Mouse (Mus musculus) embryonic facial prominence, embryonic 12.5 days (tissue): Measurements from ENCODE around the gene Dner. TPM values are rescaled to one million over a fixed set of nuclear protein-coding genes. Genes with fewer than 3 reads are reported as not detected.

Experiments used
- ATAC-seq: fragments of 200-750 bp; cut with Nextera tagmentation; 2 replicates; pipeline ENCODE4 v1.8.0; 2017; ENCODE audit not compliant: insufficient number of reproducible peaks, insufficient read depth, low FRiP score, low TSS enrichment
- H3K27ac ChIP-seq: fragments of 300-500 bp; sonication (generic); 2 replicates; pipeline ENCODE4 v1.5.1; 2016; ENCODE audit warnings: mild to moderate bottlenecking
- H3K27me3 ChIP-seq: fragments of 300-500 bp; sonication (generic); 2 replicates; pipeline ENCODE4 v1.6.1; 2016; ENCODE audit warnings: mild to moderate bottlenecking, moderate library complexity
- H3K36me3 ChIP-seq: fragments of 300-500 bp; sonication (generic); 2 replicates; pipeline ENCODE4 v1.6.1; 2016; ENCODE audit warnings: mild to moderate bottlenecking
- H3K4me1 ChIP-seq: fragments of 300-500 bp; sonication (generic); 2 replicates; pipeline ENCODE4 v1.6.1; 2016
- H3K4me2 ChIP-seq: fragments of 300-500 bp; sonication (generic); replicated peaks from 2 replicates; pipeline ENCODE4 v1.6.1; 2016; ENCODE audit warnings: mild to moderate bottlenecking, moderate library complexity
- H3K4me3 ChIP-seq: fragments of 300-500 bp; sonication (generic); 2 replicates; pipeline ENCODE4 v1.5.1; 2016; ENCODE audit warnings: mild to moderate bottlenecking
- H3K9ac ChIP-seq: fragments of 300-500 bp; sonication (generic); 2 replicates; pipeline ENCODE4 v1.6.1; 2016; ENCODE audit warnings: mild to moderate bottlenecking, moderate library complexity
- H3K9me3 ChIP-seq: fragments of 300-500 bp; sonication (generic); 2 replicates; pipeline ENCODE4 v1.6.1; 2016; ENCODE audit warnings: mild to moderate bottlenecking, moderate library complexity
- WGBS: fragments of 180-500 bp; shearing (Covaris S2); methylation state at CpG from one replicate; pipeline ENCODE4 v1.1.7; 2016; 5-methylcytosine and 5-hydroxymethylcytosine counted together
- polyA plus RNA-seq: library from polyadenylated mRNA; unstranded; fragments of >200 nt; fragmentation: Nextera tagmentation; extraction: Ambion mirVana; gene quantifications from 2 replicates; pipeline ENCODE4 v1.2.1, GENCODE M21; 2016

The Dner gene
- polyA plus RNA-seq, 1 experiment from 2014 or later = 9.0 TPM

GRCm38 (mm10) chr1:84433291-84433980 lies 262.6 kb downstream of the Dner start:
- Histone ChIP-seq H3K4me2 (no peak overlapping the region), H3K4me1 (no peaks in the 10 kb centered on the region), H3K36me3 (no peaks in the 10 kb centered on the region), H3K9me3 (no peaks in the 10 kb centered on the region), H3K27me3 (no peaks in the 10 kb centered on the region), H3K9ac (no peak overlapping the region), H3K27ac (no peak overlapping the region), H3K4me3 (no peak overlapping the region)
- WGBS = 81% methylated on average over 6 of the region's 6 CpGs
- no peak for ATAC-seq

GRCm38 (mm10) chr1:84432311-84432710 lies 263.7 kb downstream of the Dner start:
- 56% methylated on average over 1 of the region's 1 CpGs for WGBS
- H3K9me3 ChIP-seq = no peaks in the 10 kb centered on the region
- no peak for ATAC-seq
- no peak overlapping the region for H3K4me3 ChIP-seq
- no peaks in the 10 kb centered on the region for H3K36me3 ChIP-seq
- H3K9ac ChIP-seq = no peak overlapping the region
- H3K4me2 ChIP-seq = no peak overlapping the region
- H3K27me3 ChIP-seq = no peaks in the 10 kb centered on the region
- no peak overlapping the region for H3K27ac ChIP-seq
- H3K4me1 ChIP-seq = no peaks in the 10 kb centered on the region

- Histone ChIP-seq H3K27me3 (no peaks in the 10 kb centered on the region), H3K4me3 (no peak overlapping the region), H3K9me3 (no peaks in the 10 kb centered on the region), H3K9ac (no peak overlapping the region), H3K27ac (no peak overlapping the region), H3K4me1 (no peaks in the 10 kb centered on the region), H3K36me3 (no peaks in the 10 kb centered on the region), H3K4me2 (no peak overlapping the region)
- ATAC-seq = no peak
- WGBS = 61% methylated on average over 1 of the region's 1 CpGs
Measured at GRCm38 (mm10) chr1:84428331-84428730, 267.7 kb downstream of the Dner start.

- Histone ChIP-seq H3K9ac (no peak overlapping the region), H3K4me1 (no peaks in the 10 kb centered on the region), H3K36me3 (no peaks in the 10 kb centered on the region), H3K4me3 (no peak overlapping the region), H3K27me3 (no peaks in the 10 kb centered on the region), H3K4me2 (no peak overlapping the region), H3K9me3 (no peaks in the 10 kb centered on the region), H3K27ac (no peak overlapping the region)
- 86% methylated on average over 11 of the region's 11 CpGs for WGBS
- no peak for ATAC-seq
Measured at GRCm38 (mm10) chr1:84427757-84428156, 268.3 kb downstream of the Dner start.

GRCm38 (mm10) chr1:84426679-84427078 lies 269.3 kb downstream of the Dner start:
- H3K9me3 ChIP-seq = no peaks in the 10 kb centered on the region
- H3K4me3 ChIP-seq = no peak overlapping the region
- no peak overlapping the region for H3K9ac ChIP-seq
- no peaks in the 10 kb centered on the region for H3K4me1 ChIP-seq
- no peaks in the 10 kb centered on the region for H3K27me3 ChIP-seq
- ATAC-seq = no peak
- H3K4me2 ChIP-seq = no peak overlapping the region
- H3K27ac ChIP-seq = no peak overlapping the region
- 78% methylated on average over 5 of the region's 5 CpGs for WGBS
- no peaks in the 10 kb centered on the region for H3K36me3 ChIP-seq

GRCm38 (mm10) chr1:84422881-84423280 lies 273.1 kb downstream of the Dner start:
- H3K36me3 ChIP-seq = no peaks in the 10 kb centered on the region
- 59% methylated on average over 2 of the region's 2 CpGs for WGBS
- no peak overlapping the region for H3K4me3 ChIP-seq
- no peaks in the 10 kb centered on the region for H3K9me3 ChIP-seq
- no peak overlapping the region for H3K9ac ChIP-seq
- H3K4me2 ChIP-seq = no peak overlapping the region
- no peaks in the 10 kb centered on the region for H3K27me3 ChIP-seq
- 0 out of 2 replicates have a peak, but pooled peaks cover under 1% of the 10 kb centered on the region for H3K4me1 ChIP-seq
- no peak for ATAC-seq
- no peak overlapping the region for H3K27ac ChIP-seq

- H3K27me3 ChIP-seq = no peaks in the 10 kb centered on the region
- H3K9me3 ChIP-seq = no peaks in the 10 kb centered on the region
- WGBS = 79% methylated on average over 1 of the region's 1 CpGs
- H3K36me3 ChIP-seq = no peaks in the 10 kb centered on the region
- no peak overlapping the region for H3K27ac ChIP-seq
- ATAC-seq = no peak
- no peak overlapping the region for H3K4me2 ChIP-seq
- 0 out of 2 replicates have a peak, but pooled peaks cover 3% of the 10 kb centered on the region for H3K4me1 ChIP-seq
- no peak overlapping the region for H3K9ac ChIP-seq
- H3K4me3 ChIP-seq = no peak overlapping the region
Measured at GRCm38 (mm10) chr1:84421845-84422244, 274.2 kb downstream of the Dner start.

- 49% methylated on average over 2 of the region's 2 CpGs for WGBS
Measured at GRCm38 (mm10) chr1:84419416-84419815, 276.6 kb downstream of the Dner start.

GRCm38 (mm10) chr1:84418511-84418910 lies 277.5 kb downstream of the Dner start:
- Histone ChIP-seq H3K9ac (no peak overlapping the region), H3K4me1 (0 out of 2 replicates have a peak, but pooled peaks cover 3% of the 10 kb centered on the region), H3K4me3 (no peak overlapping the region), H3K4me2 (no peak overlapping the region), H3K9me3 (no peaks in the 10 kb centered on the region), H3K27me3 (no peaks in the 10 kb centered on the region), H3K27ac (no peak overlapping the region), H3K36me3 (no peaks in the 10 kb centered on the region)
- ATAC-seq = no peak
- WGBS = 57% methylated on average over 9 of the region's 9 CpGs

More at GRCm38 (mm10) chr1:84419416-84419815, 276.6 kb downstream of the Dner start:
- Histone ChIP-seq H3K4me1 (0 out of 2 replicates have a peak, but pooled peaks cover 3% of the 10 kb centered on the region), H3K9me3 (no peaks in the 10 kb centered on the region), H3K4me3 (no peak overlapping the region), H3K4me2 (no peak overlapping the region), H3K36me3 (no peaks in the 10 kb centered on the region), H3K9ac (no peak overlapping the region), H3K27me3 (no peaks in the 10 kb centered on the region), H3K27ac (no peak overlapping the region)
- no peak for ATAC-seq

- H3K27ac ChIP-seq = no peak overlapping the region
Measured at GRCm38 (mm10) chr1:84417761-84418238, 278.2 kb downstream of the Dner start.

GRCm38 (mm10) chr1:84417276-84417675 lies 278.7 kb downstream of the Dner start:
- H3K4me2 ChIP-seq = no peak overlapping the region
- no peak overlapping the region for H3K27ac ChIP-seq
- ATAC-seq = no peak
- no peaks in the 10 kb centered on the region for H3K36me3 ChIP-seq
- no peaks in the 10 kb centered on the region for H3K9me3 ChIP-seq
- no peak overlapping the region for H3K9ac ChIP-seq
- H3K27me3 ChIP-seq = no peaks in the 10 kb centered on the region
- 55% methylated on average over 6 of the region's 6 CpGs for WGBS
- 0 out of 2 replicates have a peak, but pooled peaks cover 3% of the 10 kb centered on the region for H3K4me1 ChIP-seq
- no peak overlapping the region for H3K4me3 ChIP-seq

More at GRCm38 (mm10) chr1:84417761-84418238, 278.2 kb downstream of the Dner start:
- WGBS = 51% methylated on average over 9 of the region's 9 CpGs
- ATAC-seq = peak; percentile 64; the same call in 1 of the 2 replicates
- Histone ChIP-seq H3K36me3 (no peaks in the 10 kb centered on the region), H3K9ac (no peak overlapping the region), H3K9me3 (no peaks in the 10 kb centered on the region), H3K4me1 (0 out of 2 replicates have a peak, but pooled peaks cover 3% of the 10 kb centered on the region), H3K27me3 (no peaks in the 10 kb centered on the region), H3K4me3 (no peak overlapping the region), H3K4me2 (no peak overlapping the region)

GRCm38 (mm10) chr1:84414464-84414863 lies 281.6 kb downstream of the Dner start:
- no peak overlapping the region for H3K4me3 ChIP-seq
- no peak overlapping the region for H3K4me2 ChIP-seq
- H3K4me1 ChIP-seq = 0 out of 2 replicates have a peak, but pooled peaks cover 3% of the 10 kb centered on the region
- no peaks in the 10 kb centered on the region for H3K36me3 ChIP-seq
- no peaks in the 10 kb centered on the region for H3K9me3 ChIP-seq
- 85% methylated on average over 3 of the region's 3 CpGs for WGBS
- ATAC-seq = no peak
- H3K9ac ChIP-seq = no peak overlapping the region
- no peak overlapping the region for H3K27ac ChIP-seq
- H3K27me3 ChIP-seq = no peaks in the 10 kb centered on the region
